Mouse (Mus musculus) liver, adult 2 months (tissue): Measurements from ENCODE around the gene C2cd5. TPM values are rescaled to one million over a fixed set of nuclear protein-coding genes. Genes with fewer than 3 reads are reported as not detected.

Source experiments
- DNase-seq: peaks from one replicate; pipeline ENCODE4 v3.0.0-alpha.2; 2011; ENCODE audit warnings: low read depth, low spot score; ENCODE audit errors: extremely low read depth
- H3K27ac ChIP-seq: fragments of 200-500 bp; replicated peaks from 2 replicates; pipeline ENCODE4 v1.5.1; 2012; ENCODE audit warnings: low read depth, mild to moderate bottlenecking, control low read depth, inconsistent platforms, low read length; ENCODE audit not compliant: insufficient read depth
- H3K27me3 ChIP-seq: fragments of 200-500 bp; 2 replicates; pipeline ENCODE4 v1.6.1; 2012; ENCODE audit warnings: mild to moderate bottlenecking, moderate library complexity, low read length, inconsistent platforms; ENCODE audit not compliant: control insufficient read depth, insufficient read depth
- H3K36me3 ChIP-seq: fragments of 200-500 bp; 2 replicates; pipeline ENCODE4 v1.6.1; 2012; ENCODE audit warnings: low read length, inconsistent platforms; ENCODE audit not compliant: control insufficient read depth, insufficient read depth
- H3K4me1 ChIP-seq: fragments of 200-500 bp; 2 replicates; pipeline ENCODE4 v1.6.1; 2011; ENCODE audit warnings: low read length; ENCODE audit not compliant: control insufficient read depth, insufficient read depth
- H3K4me3 ChIP-seq: fragments of 200-500 bp; 2 replicates; pipeline ENCODE4 v1.5.1; 2011; ENCODE audit warnings: low read depth, mild to moderate bottlenecking, control low read depth, low read length, moderate library complexity; ENCODE audit not compliant: insufficient read depth
- H3K79me2 ChIP-seq: fragments of 200-500 bp; 2 replicates; pipeline ENCODE4 v1.6.1; 2012; ENCODE audit warnings: inconsistent platforms, mild to moderate bottlenecking, low read length, moderate library complexity; ENCODE audit not compliant: control insufficient read depth, insufficient read depth
- H3K9ac ChIP-seq: fragments of 200-500 bp; 2 replicates; pipeline ENCODE4 v1.6.1; 2012; ENCODE audit warnings: low read depth, mild to moderate bottlenecking, control low read depth, inconsistent platforms, low read length
- CTCF ChIP-seq: fragments of 200-500 bp; IDR thresholded peaks from 2 replicates; pipeline ENCODE4 v1.5.1; 2011; ENCODE audit warnings: low read depth, low read length, control low read depth
- POLR2A ChIP-seq: fragments of 200-500 bp; IDR thresholded peaks from 2 replicates; pipeline ENCODE4 v1.6.1; 2011; ENCODE audit warnings: low read length, control low read depth; ENCODE audit not compliant: insufficient read depth; ENCODE audit errors: extremely low read depth
- WGBS: fragments of 180-500 bp; shearing (Covaris S2); methylation state at CpG from one replicate; pipeline ENCODE4 v1.1.7; 2018; 5-methylcytosine and 5-hydroxymethylcytosine counted together
- polyA plus RNA-seq: library from polyadenylated mRNA; depleted of rRNA; stranded (reverse); fragments of >200 nt; gene quantifications from 2 replicates; pipeline ENCODE4 v1.2.3, GENCODE M21; 2012
- total RNA-seq: library from RNA; depleted of rRNA; stranded (reverse); fragments of >200 nt; gene quantifications from 2 replicates; pipeline ENCODE4 v1.2.3, GENCODE M21; 2014

C2cd5 gene
- total and polyA plus RNA-seq, 2 experiments: 3.2 to 4.1 TPM

DNA sequence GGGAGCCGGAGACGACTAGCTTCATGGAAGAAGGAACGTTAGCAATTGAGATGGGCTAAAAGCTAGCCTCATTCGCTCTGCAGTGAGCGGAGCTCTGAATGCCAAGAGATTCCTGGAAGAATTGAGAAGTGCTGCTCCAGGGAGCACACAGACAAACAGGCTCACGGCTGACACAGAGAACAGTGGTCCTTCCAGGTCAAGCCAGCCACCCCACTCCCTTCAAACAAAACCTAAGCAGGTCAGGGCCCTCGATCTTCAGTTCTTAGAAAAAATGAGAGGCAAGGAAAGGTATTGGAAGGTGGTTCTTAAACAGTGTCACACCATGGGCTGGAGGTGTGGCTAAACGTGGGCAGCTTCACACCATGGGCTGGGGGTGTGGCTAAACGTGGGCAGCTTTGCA is 95.1 kb downstream of the C2cd5 start:
- Histone ChIP-seq H3K36me3 (no peaks in the 10 kb centered on the region), H3K27ac (no peak overlapping the region), H3K4me1 (no peaks in the 10 kb centered on the region), H3K27me3 (no peaks in the 10 kb centered on the region), H3K9ac (no peak overlapping the region), H3K79me2 (no peaks in the 10 kb centered on the region), H3K4me3 (no peak overlapping the region)
- WGBS: 76% methylated on average over 9 of the region's 9 CpGs
- DNase-seq: no peak
- TF ChIP-seq POLR2A (no peak), CTCF (no peak)

DNA sequence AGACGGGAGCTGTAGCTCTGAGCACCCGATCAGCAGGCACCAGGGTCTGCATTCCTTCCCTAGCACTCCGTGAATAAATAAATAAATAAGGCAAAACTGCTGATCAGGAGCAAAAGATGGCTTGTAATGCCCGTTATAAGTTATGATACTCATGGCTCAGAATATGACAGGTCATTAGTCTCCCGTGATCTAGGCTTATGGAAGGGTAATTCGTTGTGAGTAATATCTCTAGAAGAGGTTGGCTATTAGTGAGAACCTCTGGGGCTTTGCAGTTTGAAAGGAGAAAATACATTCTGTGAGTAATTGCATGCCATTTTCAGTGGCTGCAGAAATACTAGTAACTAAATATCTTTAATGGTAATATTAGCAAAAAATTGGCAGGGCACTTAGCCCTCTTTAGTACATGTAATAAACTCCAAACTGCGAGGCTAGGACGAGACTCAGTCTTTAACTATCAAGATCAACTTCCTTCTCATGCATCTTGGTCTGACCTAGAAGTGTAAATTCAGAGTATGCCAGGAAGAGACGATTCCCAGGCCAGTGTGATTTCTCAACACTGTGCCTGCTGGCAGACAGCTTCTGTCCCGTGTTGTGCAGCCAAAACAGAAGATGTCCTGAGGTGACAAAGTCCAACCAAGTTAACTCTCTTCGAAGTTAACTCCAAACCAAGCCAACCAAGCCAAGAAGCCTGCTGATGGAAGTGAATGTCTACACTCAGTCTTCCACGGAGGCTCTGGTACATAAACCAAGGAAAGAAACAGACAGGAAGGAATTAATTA is 101.5 kb downstream of the C2cd5 start:
- no peak overlapping the region for H3K4me3 ChIP-seq
- no peaks in the 10 kb centered on the region for H3K79me2 ChIP-seq
- no peak for TF ChIP-seq CTCF
- no peak for TF ChIP-seq POLR2A
- H3K9ac ChIP-seq: no peak overlapping the region
- no peaks in the 10 kb centered on the region for H3K27me3 ChIP-seq
- H3K27ac ChIP-seq: no peak overlapping the region
- peak; percentile 93 for DNase-seq
- H3K4me1 ChIP-seq: peaks cover 4% of the 10 kb centered on the region
- no peaks in the 10 kb centered on the region for H3K36me3 ChIP-seq
- WGBS: 43% methylated on average over 12 of the region's 12 CpGs

DNA sequence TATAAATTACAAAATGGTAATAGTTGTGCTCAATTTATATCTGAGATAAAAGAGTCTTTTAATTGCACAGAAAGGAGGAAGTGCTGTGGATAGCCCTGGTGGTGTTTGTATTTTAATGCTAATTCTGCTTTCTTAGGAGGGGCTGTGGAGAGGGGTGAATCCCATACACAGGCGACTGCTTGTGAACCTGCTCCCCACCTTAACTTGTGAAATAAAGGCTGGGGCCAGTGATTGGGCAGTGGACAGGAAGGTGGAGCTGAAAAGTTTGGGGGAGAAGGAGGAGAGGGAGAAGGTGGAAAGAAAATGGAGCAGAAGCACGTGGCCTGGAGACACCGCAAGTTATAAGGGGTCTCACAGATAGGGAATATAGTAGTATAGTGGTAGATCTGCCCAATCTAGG is 103.1 kb downstream of the C2cd5 start:
- Histone ChIP-seq H3K4me3 (no peak overlapping the region), H3K79me2 (no peaks in the 10 kb centered on the region), H3K9ac (no peak overlapping the region), H3K4me1 (peaks cover 4% of the 10 kb centered on the region), H3K27me3 (no peaks in the 10 kb centered on the region), H3K36me3 (no peaks in the 10 kb centered on the region), H3K27ac (no peak overlapping the region)
- DNase-seq: no peak
- TF ChIP-seq CTCF (no peak), POLR2A (no peak)
- 96% methylated on average over 3 of the region's 3 CpGs for WGBS

DNA sequence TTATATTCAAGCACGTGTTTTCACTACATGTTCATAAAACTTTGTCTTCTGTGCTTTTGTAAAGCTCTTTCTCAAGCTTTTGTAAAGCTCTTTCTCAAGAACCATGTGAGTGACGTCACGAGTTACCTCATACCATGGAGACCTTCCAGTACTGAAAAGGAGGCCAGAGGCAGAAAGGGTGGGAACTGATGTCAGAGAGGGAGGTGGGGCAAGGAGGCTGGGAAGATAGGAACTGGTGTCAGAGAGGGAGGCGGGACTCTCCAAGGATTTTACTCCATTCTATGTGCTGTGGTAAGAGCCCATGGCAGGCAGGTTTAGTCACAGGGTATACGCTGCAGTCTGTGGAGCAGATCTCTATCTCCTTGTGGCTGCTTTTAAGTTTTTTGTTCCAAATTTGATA is 104.4 kb downstream of the C2cd5 start:
- peak; percentile 15 for DNase-seq
- Histone ChIP-seq H3K36me3 (no peaks in the 10 kb centered on the region), H3K4me3 (no peak overlapping the region), H3K4me1 (peaks cover 4% of the 10 kb centered on the region), H3K79me2 (no peaks in the 10 kb centered on the region), H3K27ac (no peak overlapping the region), H3K9ac (no peak overlapping the region), H3K27me3 (no peaks in the 10 kb centered on the region)
- TF ChIP-seq CTCF (no peak), POLR2A (no peak)
- WGBS: 77% methylated on average over 5 of the region's 5 CpGs

GRCm38 (mm10) chr6:142994821-142995220 is 105.1 kb downstream of the C2cd5 start:
- Histone ChIP-seq H3K27me3 (no peaks in the 10 kb centered on the region), H3K4me3 (no peak overlapping the region), H3K36me3 (no peaks in the 10 kb centered on the region), H3K79me2 (no peaks in the 10 kb centered on the region), H3K4me1 (peaks cover 4% of the 10 kb centered on the region), H3K27ac (no peak overlapping the region), H3K9ac (no peak overlapping the region)
- TF ChIP-seq POLR2A (no peak), CTCF (no peak)
- no peak for DNase-seq
- WGBS: 71% methylated on average over 7 of the region's 7 CpGs
